Mouse (Mus musculus): Measurements from ENCODE around the gene Cbl. TPM values are rescaled to one million over a fixed set of nuclear protein-coding genes. Genes with fewer than 3 reads are reported as not detected.

Cbl gene
- polyA plus RNA-seq, 1 experiment from 2014 or later = 13.0 TPM

DNA sequence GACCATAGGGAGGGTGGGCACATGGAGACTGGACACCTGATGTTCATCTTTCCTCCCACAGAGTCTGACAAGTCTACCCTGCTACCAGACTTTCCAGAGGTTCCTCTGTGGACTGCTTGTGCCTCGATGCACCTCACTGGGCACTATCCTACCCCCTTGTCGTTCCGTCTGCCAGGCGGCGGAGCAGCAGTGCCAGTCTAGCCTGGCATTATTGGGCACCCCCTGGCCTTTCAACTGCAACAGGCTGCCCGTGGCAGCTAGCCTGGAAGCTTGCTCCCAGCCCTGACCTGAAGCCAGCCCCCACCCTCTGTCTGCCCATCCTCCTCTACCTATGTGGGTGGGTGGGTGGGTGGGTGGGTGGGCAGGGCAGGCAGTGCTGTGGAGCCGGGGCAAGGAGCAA lies 127.7 kb downstream of the Cbl start:
- ATAC-seq (replicated peaks; ENCODE audit: extremely low read depth, insufficient read depth, low FRiP score) = no peak
- Histone ChIP-seq H3K27me3 (ENCODE audit: control insufficient read depth, insufficient read depth, low read length) (no peaks in the 10 kb centered on the region), H3K9me3 (replicated peaks; ENCODE audit: control insufficient read depth, low read length) (no peaks in the 10 kb centered on the region), H3K4me3 (ENCODE audit: low read length) (no peak overlapping the region), H3K4me2 (ENCODE audit: low read depth, low read length) (no peak overlapping the region), H3K4me1 (ENCODE audit: control insufficient read depth, insufficient read depth, low read length) (peaks cover 34% of the 10 kb centered on the region), H3K27ac (ENCODE audit: low read length) (no peak overlapping the region), H3K36me3 (ENCODE audit: control insufficient read depth, insufficient read depth) (peaks cover 3% of the 10 kb centered on the region; the same call in 1 of the 2 replicates), H3K9ac (ENCODE audit: low read length) (no peak overlapping the region)
- 97% methylated on average over 7 of the region's 7 CpGs for WGBS

DNA sequence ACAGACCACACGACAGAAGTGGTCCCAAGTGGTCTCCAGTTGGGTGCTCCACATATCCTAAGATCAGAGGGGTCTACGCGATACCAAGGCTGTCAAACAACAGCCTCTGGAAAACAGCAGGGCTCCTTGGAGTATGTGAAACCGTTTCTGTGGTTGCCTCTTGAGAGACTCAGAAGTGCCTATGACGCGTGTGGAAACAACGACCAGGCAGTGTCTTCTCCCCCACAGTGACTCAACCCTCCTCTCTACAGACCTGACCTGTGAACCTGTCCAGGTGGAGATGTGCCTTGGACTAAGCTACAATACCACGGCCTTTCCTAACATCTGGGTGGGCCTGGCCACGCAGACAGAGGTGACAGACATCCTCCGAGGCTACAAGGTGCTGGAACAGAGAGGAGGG lies 128.1 kb downstream of the Cbl start:
- Histone ChIP-seq H3K27me3 (ENCODE audit: control insufficient read depth, insufficient read depth, low read length) (no peaks in the 10 kb centered on the region), H3K4me1 (ENCODE audit: control insufficient read depth, insufficient read depth, low read length) (peaks cover 34% of the 10 kb centered on the region), H3K9me3 (replicated peaks; ENCODE audit: control insufficient read depth, low read length) (no peaks in the 10 kb centered on the region), H3K4me2 (ENCODE audit: low read depth, low read length) (no peak overlapping the region), H3K4me3 (ENCODE audit: low read length) (no peak overlapping the region), H3K9ac (ENCODE audit: low read length) (no peak overlapping the region), H3K36me3 (ENCODE audit: control insufficient read depth, insufficient read depth) (peaks cover 3% of the 10 kb centered on the region; the same call in 1 of the 2 replicates), H3K27ac (ENCODE audit: low read length) (no peak overlapping the region)
- 79% methylated on average over 10 of the region's 10 CpGs for WGBS
- no peak for ATAC-seq (replicated peaks; ENCODE audit: extremely low read depth, insufficient read depth, low FRiP score)

DNA sequence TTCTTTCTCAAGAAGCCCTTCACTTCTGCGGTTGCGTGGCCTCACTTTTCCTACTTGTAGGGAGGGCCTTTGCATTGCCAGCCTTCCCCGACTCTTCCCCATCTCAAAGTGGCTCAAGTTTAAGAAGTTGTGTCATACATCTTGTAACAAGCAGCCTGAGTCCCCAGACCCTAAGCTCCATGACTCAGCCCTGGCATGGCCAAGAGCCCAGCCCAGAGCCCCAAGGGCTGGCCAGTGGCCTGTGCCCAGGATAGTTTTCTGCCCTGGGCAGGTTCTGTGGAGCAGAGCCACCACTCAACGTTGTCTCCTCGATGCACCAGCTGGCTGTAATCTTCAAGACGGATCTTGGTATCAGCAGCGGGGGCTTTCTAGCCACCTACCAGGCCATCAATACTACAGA lies 129.0 kb downstream of the Cbl start:
- no peak overlapping the region for H3K4me3 ChIP-seq (ENCODE audit: low read length)
- no peaks in the 10 kb centered on the region for H3K9me3 ChIP-seq (replicated peaks; ENCODE audit: control insufficient read depth, low read length)
- WGBS = 86% methylated on average over 7 of the region's 7 CpGs
- peaks cover 3% of the 10 kb centered on the region; the same call in 1 of the 2 replicates for H3K36me3 ChIP-seq (ENCODE audit: control insufficient read depth, insufficient read depth)
- H3K27ac ChIP-seq (ENCODE audit: low read length) = no peak overlapping the region
- H3K4me2 ChIP-seq (ENCODE audit: low read depth, low read length) = no peak overlapping the region
- no peaks in the 10 kb centered on the region for H3K27me3 ChIP-seq (ENCODE audit: control insufficient read depth, insufficient read depth, low read length)
- H3K9ac ChIP-seq (ENCODE audit: low read length) = no peak overlapping the region
- peaks cover 28% of the 10 kb centered on the region for H3K4me1 ChIP-seq (ENCODE audit: control insufficient read depth, insufficient read depth, low read length)
- no peak for ATAC-seq (replicated peaks; ENCODE audit: extremely low read depth, insufficient read depth, low FRiP score)

DNA sequence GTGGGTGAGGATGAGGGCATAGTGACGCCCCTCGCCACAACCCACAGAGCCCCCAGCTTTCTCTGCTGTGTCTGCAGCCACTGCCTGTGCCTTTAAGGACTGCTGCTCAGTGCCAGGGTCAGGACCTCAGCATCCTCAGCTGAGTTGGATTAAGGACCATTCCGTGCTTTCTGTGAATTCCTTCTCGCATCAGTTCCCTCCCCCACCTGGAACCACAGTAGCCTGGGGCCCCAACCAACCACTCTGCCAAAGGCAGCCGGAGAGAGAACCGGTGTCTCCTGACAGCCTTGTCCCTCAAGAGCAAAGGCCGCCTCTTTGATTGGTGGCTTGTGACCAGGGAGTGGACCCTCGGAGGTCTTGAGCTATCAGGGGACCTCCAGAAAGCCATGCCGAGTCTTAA lies 132.4 kb downstream of the Cbl start, which contains the start of gene Mfrp:
TSS of gene Mfrp (plus strand) at position 240 of the 400 bp plus-strand sequence.
- Histone ChIP-seq H3K9me3 (replicated peaks; ENCODE audit: control insufficient read depth, low read length) (no peaks in the 10 kb centered on the region), H3K4me1 (ENCODE audit: control insufficient read depth, insufficient read depth, low read length) (no peaks in the 10 kb centered on the region; the same call in 1 of the 2 replicates), H3K4me2 (ENCODE audit: low read depth, low read length) (no peak within 1 kb of the TSS), H3K4me3 (ENCODE audit: low read length) (no peak within 1 kb of the TSS), H3K27me3 (ENCODE audit: control insufficient read depth, insufficient read depth, low read length) (no peaks in the 10 kb centered on the region), H3K9ac (ENCODE audit: low read length) (no peak within 1 kb of the TSS), H3K27ac (ENCODE audit: low read length) (no peak within 1 kb of the TSS), H3K36me3 (ENCODE audit: control insufficient read depth, insufficient read depth) (peaks cover 3% of the 10 kb centered on the region; the same call in 1 of the 2 replicates)
- ATAC-seq (replicated peaks; ENCODE audit: extremely low read depth, insufficient read depth, low FRiP score) = no peak
- WGBS = 75% methylated on average over 9 of the region's 9 CpGs

DNA sequence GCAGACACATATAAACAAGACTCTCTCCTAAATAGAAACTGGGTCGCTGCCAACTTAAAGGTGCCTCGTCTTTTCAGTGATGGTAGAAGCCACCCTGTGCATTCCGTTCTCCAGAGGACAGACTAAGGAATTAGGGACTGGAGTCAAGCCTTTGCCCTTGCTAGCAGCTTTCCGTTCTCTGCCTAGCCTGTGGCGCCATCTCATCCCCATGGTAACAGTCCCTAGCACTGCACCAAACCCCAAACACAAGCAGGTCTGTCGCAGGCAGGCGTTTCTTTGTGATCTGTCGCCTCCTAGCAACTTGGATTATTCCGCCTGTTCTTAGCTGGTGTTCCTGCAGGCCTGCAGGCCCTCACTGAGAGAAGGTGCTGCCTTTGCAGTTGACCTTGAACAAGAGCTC lies 137.3 kb downstream of the Cbl start:
- peak; percentile 67 for ATAC-seq (replicated peaks; ENCODE audit: extremely low read depth, insufficient read depth, low FRiP score)
- Histone ChIP-seq H3K4me1 (ENCODE audit: control insufficient read depth, insufficient read depth, low read length) (peaks cover 11% of the 10 kb centered on the region), H3K9ac (ENCODE audit: low read length) (no peak overlapping the region), H3K36me3 (ENCODE audit: control insufficient read depth, insufficient read depth) (peaks cover 15% of the 10 kb centered on the region), H3K9me3 (replicated peaks; ENCODE audit: control insufficient read depth, low read length) (no peaks in the 10 kb centered on the region), H3K4me3 (ENCODE audit: low read length) (no peak overlapping the region), H3K27ac (ENCODE audit: low read length) (peak overlapping the region; percentile 89), H3K4me2 (ENCODE audit: low read depth, low read length) (no peak overlapping the region), H3K27me3 (ENCODE audit: control insufficient read depth, insufficient read depth, low read length) (no peaks in the 10 kb centered on the region)
- 22% methylated on average over 9 of the region's 9 CpGs for WGBS

DNA sequence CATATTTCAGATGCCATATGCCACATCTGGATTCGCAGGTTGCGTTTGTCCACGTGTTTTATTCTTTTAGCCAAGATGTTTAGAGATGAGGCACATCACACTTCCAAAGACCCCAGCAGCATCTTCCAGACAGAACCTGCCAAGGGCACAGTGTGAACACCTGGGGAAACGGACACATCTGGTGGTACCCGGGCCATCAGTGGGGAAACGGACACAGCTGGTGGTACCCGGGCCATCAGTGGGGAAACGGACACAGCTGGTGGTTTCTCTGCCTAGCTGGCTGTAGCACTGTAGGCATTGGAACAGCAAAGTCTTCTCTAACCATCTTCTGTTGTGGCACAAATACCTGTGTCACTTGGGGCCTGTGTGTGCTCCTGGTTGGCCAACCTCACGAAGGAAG lies 138.1 kb downstream of the Cbl start:
- H3K9ac ChIP-seq (ENCODE audit: low read length) = no peak overlapping the region
- H3K36me3 ChIP-seq (ENCODE audit: control insufficient read depth, insufficient read depth) = peaks cover 22% of the 10 kb centered on the region
- H3K4me1 ChIP-seq (ENCODE audit: control insufficient read depth, insufficient read depth, low read length) = peaks cover 11% of the 10 kb centered on the region
- no peak overlapping the region for H3K4me2 ChIP-seq (ENCODE audit: low read depth, low read length)
- no peak overlapping the region for H3K4me3 ChIP-seq (ENCODE audit: low read length)
- ATAC-seq (replicated peaks; ENCODE audit: extremely low read depth, insufficient read depth, low FRiP score) = no peak
- H3K27me3 ChIP-seq (ENCODE audit: control insufficient read depth, insufficient read depth, low read length) = no peaks in the 10 kb centered on the region
- H3K27ac ChIP-seq (ENCODE audit: low read length) = peak overlapping the region; percentile 89
- 82% methylated on average over 9 of the region's 9 CpGs for WGBS
- no peaks in the 10 kb centered on the region for H3K9me3 ChIP-seq (replicated peaks; ENCODE audit: control insufficient read depth, low read length)

DNA sequence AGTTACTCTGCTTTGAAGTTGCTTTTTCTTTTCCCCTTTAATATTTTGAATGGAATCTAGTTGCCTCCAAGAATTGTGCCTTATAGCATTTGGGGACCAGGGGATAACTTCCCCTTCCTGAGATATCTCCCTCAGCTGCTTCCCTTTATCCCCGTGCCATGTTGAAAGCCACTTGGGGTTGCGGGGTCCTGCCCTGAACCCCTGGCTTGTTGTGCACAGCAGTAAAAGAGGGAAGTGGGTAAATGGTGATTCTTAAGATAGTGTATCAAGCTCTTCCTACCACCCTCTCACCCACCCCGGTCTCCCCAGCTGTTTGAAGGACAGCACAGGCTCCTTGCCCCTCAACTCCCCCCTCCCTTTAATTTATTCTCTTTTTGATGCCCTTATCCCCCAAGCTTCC lies 139.1 kb downstream of the Cbl start:
- peak overlapping the region; percentile 26; the same call in 1 of the 2 replicates for H3K27ac ChIP-seq (ENCODE audit: low read length)
- H3K4me1 ChIP-seq (ENCODE audit: control insufficient read depth, insufficient read depth, low read length) = peaks cover 15% of the 10 kb centered on the region
- 83% methylated on average over 3 of the region's 3 CpGs for WGBS
- ATAC-seq (replicated peaks; ENCODE audit: extremely low read depth, insufficient read depth, low FRiP score) = no peak
- no peak overlapping the region for H3K4me3 ChIP-seq (ENCODE audit: low read length)
- no peaks in the 10 kb centered on the region for H3K27me3 ChIP-seq (ENCODE audit: control insufficient read depth, insufficient read depth, low read length)
- no peaks in the 10 kb centered on the region for H3K9me3 ChIP-seq (replicated peaks; ENCODE audit: control insufficient read depth, low read length)
- H3K4me2 ChIP-seq (ENCODE audit: low read depth, low read length) = no peak overlapping the region
- peaks cover 27% of the 10 kb centered on the region for H3K36me3 ChIP-seq (ENCODE audit: control insufficient read depth, insufficient read depth)
- H3K9ac ChIP-seq (ENCODE audit: low read length) = no peak overlapping the region

DNA sequence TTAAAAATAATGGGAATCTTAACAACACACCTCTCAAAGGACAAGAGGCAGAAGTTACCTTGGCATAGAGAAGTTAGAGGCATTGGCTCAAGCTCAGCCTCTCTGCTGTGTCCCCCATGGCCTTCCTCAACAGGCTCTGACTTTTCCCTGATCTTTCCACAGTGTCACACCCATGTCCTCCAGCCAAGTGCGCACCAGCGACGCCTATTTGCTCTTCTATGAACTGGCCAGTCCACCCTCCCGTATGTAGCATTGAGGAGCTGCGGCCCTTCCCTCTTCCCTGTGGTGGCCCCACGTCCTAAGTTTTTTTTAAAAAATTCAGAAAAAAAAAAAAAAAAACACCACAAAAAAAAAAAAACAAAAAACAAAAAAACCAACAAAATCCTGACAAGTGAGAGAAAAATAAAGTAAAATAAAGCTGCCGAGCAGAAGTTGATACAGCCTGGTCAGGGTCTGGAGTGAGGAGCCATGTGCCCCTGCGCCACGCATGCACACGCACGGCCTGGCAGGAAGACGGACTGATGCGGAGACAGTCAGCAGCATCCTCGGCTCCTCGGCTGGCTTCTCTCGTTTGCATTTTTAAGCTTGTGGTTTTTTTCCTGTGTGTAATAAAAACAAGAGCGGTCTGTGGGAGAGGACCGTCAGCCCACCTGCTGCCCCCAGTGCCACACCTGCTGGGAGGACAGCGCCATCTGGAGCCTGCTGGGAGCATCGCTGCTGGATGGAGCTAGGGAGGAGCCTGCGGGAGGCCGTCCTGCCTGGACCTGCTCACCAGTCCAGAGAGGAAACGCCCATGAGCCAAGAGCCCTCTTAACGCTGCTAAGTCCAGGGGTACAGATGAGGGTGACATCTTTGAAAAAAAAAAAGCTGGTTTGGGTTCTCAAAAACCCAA lies 140.0 kb downstream of the Cbl start:
- ATAC-seq (replicated peaks; ENCODE audit: extremely low read depth, insufficient read depth, low FRiP score) = peak; percentile 56; the same call in 1 of the 2 replicates
- WGBS = 37% methylated on average over 24 of the region's 24 CpGs
- Histone ChIP-seq H3K4me3 (ENCODE audit: low read length) (no peak overlapping the region), H3K4me2 (ENCODE audit: low read depth, low read length) (no peak overlapping the region), H3K27ac (ENCODE audit: low read length) (0 out of 2 replicates have a peak overlapping the region, but pooled peaks have one; percentile 2), H3K9ac (ENCODE audit: low read length) (no peak overlapping the region), H3K27me3 (ENCODE audit: control insufficient read depth, insufficient read depth, low read length) (no peaks in the 10 kb centered on the region), H3K4me1 (ENCODE audit: control insufficient read depth, insufficient read depth, low read length) (peaks cover 23% of the 10 kb centered on the region), H3K36me3 (ENCODE audit: control insufficient read depth, insufficient read depth) (peaks cover 27% of the 10 kb centered on the region), H3K9me3 (replicated peaks; ENCODE audit: control insufficient read depth, low read length) (no peaks in the 10 kb centered on the region)
